Mouse (Mus musculus): ENCODE measurements at regions not wholly inside any gene's neighbourhood (a gene's known extent, or its start where the extent isn't known, plus 50 kb on each side); places are given as distances from the start of the nearest gene placed in this dataset.

GRCm38 (mm10) chr2:93135324-93135723 lies 52.0 kb upstream of the Trp53i11 start:
- peak; percentile 63 for DNase-seq

- DNase-seq = no peak
Measured at GRCm38 (mm10) chr2:93133301-93133971, 53.9 kb upstream of the Trp53i11 start.

- peak; percentile 89 for DNase-seq
Measured at GRCm38 (mm10) chr2:93131825-93132623, 55.3 kb upstream of the Trp53i11 start.

- DNase-seq = no peak
Measured at GRCm38 (mm10) chr2:93131236-93131635, 56.1 kb upstream of the Trp53i11 start.

GRCm38 (mm10) chr2:93129176-93129575 lies 58.2 kb upstream of the Trp53i11 start:
- DNase-seq = no peak

- peak; percentile 92 for DNase-seq
Measured at GRCm38 (mm10) chr2:93126595-93127165, 60.7 kb upstream of the Trp53i11 start.

- no peak for DNase-seq
Measured at GRCm38 (mm10) chr2:93126112-93126511, 61.2 kb upstream of the Trp53i11 start.

GRCm38 (mm10) chr2:93124866-93125467 lies 62.4 kb upstream of the Trp53i11 start:
- no peak for DNase-seq

GRCm38 (mm10) chr2:93123829-93124228 lies 63.5 kb upstream of the Trp53i11 start:
- no peak for DNase-seq

GRCm38 (mm10) chr2:93120386-93120785 lies 67.0 kb upstream of the Trp53i11 start:
- DNase-seq = no peak

- no peak for DNase-seq
Measured at GRCm38 (mm10) chr2:93119001-93119400, 68.3 kb upstream of the Trp53i11 start.

GRCm38 (mm10) chr2:93115303-93115702 lies 69.3 kb upstream of the Prdm11 start:
- no peak for DNase-seq

GRCm38 (mm10) chr2:93113929-93114328 lies 68.0 kb upstream of the Prdm11 start:
- no peak for DNase-seq

GRCm38 (mm10) chr2:93112320-93112719 lies 66.4 kb upstream of the Prdm11 start:
- DNase-seq = no peak

- no peak for DNase-seq
Measured at GRCm38 (mm10) chr2:93110898-93111297, 64.9 kb upstream of the Prdm11 start.

- DNase-seq = no peak
Measured at GRCm38 (mm10) chr2:93106581-93106980, 60.6 kb upstream of the Prdm11 start.

- no peak for DNase-seq
Measured at GRCm38 (mm10) chr2:93101991-93102390, 56.0 kb upstream of the Prdm11 start.

GRCm38 (mm10) chr2:93099780-93100179 lies 53.8 kb upstream of the Prdm11 start:
- DNase-seq = no peak

GRCm38 (mm10) chr2:93097016-93097415 lies 51.0 kb upstream of the Prdm11 start:
- DNase-seq = no peak

GRCm38 (mm10) chr2:93096078-93096729 lies 50.2 kb upstream of the Prdm11 start:
- DNase-seq = no peak

Measured in lung, postnatal 10 days (tissue).